Mouse (Mus musculus) forelimb bud, embryonic 11.5 days (tissue): ENCODE data around the gene Eif4enif1.
"Not testable (repeated sequence)": the region's sequence is repeated elsewhere in the genome, so short reads cannot be mapped to it uniquely, and the experiment has no call there.

ENCODE experiments used
- DNase-seq: peaks from one replicate; pipeline ENCODE4 v3.0.0-alpha.2; 2012; ENCODE audit warnings: low read depth, low spot score

Eif4enif1 gene

GRCm38 (mm10) chr11:3181250-3181649, 20.9 kb upstream of the Eif4enif1 start:
- not testable (repeated sequence) for DNase-seq

GRCm38 (mm10) chr11:3181971-3182370, 20.2 kb upstream of the Eif4enif1 start:
- DNase-seq: not testable (repeated sequence)

- DNase-seq: not testable (repeated sequence)
Observed at GRCm38 (mm10) chr11:3182707-3183106, 19.5 kb upstream of the Eif4enif1 start.

GRCm38 (mm10) chr11:3193363-3193762, 8.8 kb upstream of the Eif4enif1 start, which contains the start of gene Sfi1:
Gene Sfi1 (minus strand): TSS chr11:3193463.
- DNase-seq: no peak

GRCm38 (mm10) chr11:3200636-3201035, 1.6 kb upstream of the Eif4enif1 start:
- not testable (repeated sequence) for DNase-seq

- DNase-seq: no peak
Observed at GRCm38 (mm10) chr11:3201326-3202230, 614 bp upstream of the Eif4enif1 start.

- DNase-seq: peak; percentile 31
Observed at GRCm38 (mm10) chr11:3202781-3203441, 719 bp downstream of the Eif4enif1 start.

GRCm38 (mm10) chr11:3203771-3204170, 1.6 kb downstream of the Eif4enif1 start:
- DNase-seq: no peak

- DNase-seq: no peak
Observed at GRCm38 (mm10) chr11:3205207-3205606, 3.0 kb downstream of the Eif4enif1 start.

GRCm38 (mm10) chr11:3206783-3207182, 4.6 kb downstream of the Eif4enif1 start:
- DNase-seq: no peak

- DNase-seq: no peak
Observed at GRCm38 (mm10) chr11:3212526-3212925, 10.3 kb downstream of the Eif4enif1 start.

- no peak for DNase-seq
Observed at GRCm38 (mm10) chr11:3223105-3223504, 20.9 kb downstream of the Eif4enif1 start.

GRCm38 (mm10) chr11:3227113-3227512, 24.9 kb downstream of the Eif4enif1 start:
- DNase-seq: no peak

- DNase-seq: no peak
Observed at GRCm38 (mm10) chr11:3232248-3232647, 30.1 kb downstream of the Eif4enif1 start.

GRCm38 (mm10) chr11:3233704-3234103, 31.5 kb downstream of the Eif4enif1 start:
- no peak for DNase-seq

- no peak for DNase-seq
Observed at GRCm38 (mm10) chr11:3235277-3235676, 33.1 kb downstream of the Eif4enif1 start.

- no peak for DNase-seq
Observed at GRCm38 (mm10) chr11:3242395-3242794, 40.2 kb downstream of the Eif4enif1 start.

- no peak for DNase-seq
Observed at GRCm38 (mm10) chr11:3243771-3244170, 41.6 kb downstream of the Eif4enif1 start.

- DNase-seq: no peak
Observed at GRCm38 (mm10) chr11:3247387-3247786, 45.2 kb downstream of the Eif4enif1 start.

- DNase-seq: no peak
Observed at GRCm38 (mm10) chr11:3259537-3259936, 57.3 kb downstream of the Eif4enif1 start.

GRCm38 (mm10) chr11:3265291-3266078, 63.3 kb downstream of the Eif4enif1 start:
- DNase-seq: peak; percentile 82
